Mouse (Mus musculus): ENCODE measurements around the gene Vat1.

DNA sequence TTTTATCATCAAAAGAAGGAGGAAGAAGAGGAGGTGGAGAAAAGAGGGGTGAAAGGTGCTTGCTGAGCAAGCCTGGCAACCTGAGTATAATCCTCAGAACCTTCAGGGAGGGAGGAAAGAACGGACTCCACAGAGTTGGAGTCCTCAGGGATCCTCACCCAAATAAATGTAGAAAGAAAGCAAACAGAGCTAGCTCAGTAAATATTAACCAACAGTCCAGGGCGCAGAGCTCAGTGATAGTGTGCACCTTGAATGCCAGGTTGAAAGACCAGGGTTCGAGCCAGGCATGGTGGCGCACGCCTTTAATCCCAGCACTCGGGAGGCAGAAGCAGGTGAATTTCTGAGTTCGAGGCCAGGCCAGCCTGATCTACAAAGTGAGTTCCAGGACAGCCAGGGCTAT is 10.4 kb downstream of the Vat1 start:
- no peak for TF ChIP-seq CTCF (conservative IDR thresholded peaks at IDR 0.05; ENCODE audit: insufficient read depth, insufficient read length, low read depth, low read length)
- TF ChIP-seq POLR2A (IDR thresholded peaks at IDR 0.05; ENCODE audit: low read depth, low read length), result no peak
